Mouse (Mus musculus): Measurements from ENCODE around the gene Nhsl1.

GRCm38 (mm10) chr10:18435938-18436337, 117.2 kb downstream of the Nhsl1 start:
- no peak for TF ChIP-seq GATA1 (IDR thresholded peaks at IDR 0.05; ENCODE audit: borderline replicate concordance, low read length)
- TF ChIP-seq FLI1 (IDR thresholded peaks at IDR 0.05; ENCODE audit: low read length), result no peak

All from megakaryocyte, embryonic 14.5 days (primary cell).